Mouse (Mus musculus): ENCODE results near the gene Batf.

Gene Batf

GRCm38 (mm10) chr12:85728181-85728580 is 41.7 kb downstream of the Batf start:
- DNase-seq (ENCODE audit: low spot score): no peak

- peak; percentile 84 for DNase-seq (ENCODE audit: low spot score)
These were observed 42.8 kb downstream of the Batf start for GRCm38 (mm10) chr12:85729022-85729944.

GRCm38 (mm10) chr12:85729945-85730290 is 43.4 kb downstream of the Batf start:
- DNase-seq (ENCODE audit: low spot score): no peak

GRCm38 (mm10) chr12:85736203-85736602 is 49.7 kb downstream of the Batf start:
- DNase-seq (ENCODE audit: low spot score): no peak

GRCm38 (mm10) chr12:85736960-85737359 is 50.5 kb downstream of the Batf start:
- DNase-seq (ENCODE audit: low spot score): no peak

- peak; percentile 93 for DNase-seq (ENCODE audit: low spot score)
These were observed 59.6 kb downstream of the Batf start, which contains the start of gene Flvcr2 for GRCm38 (mm10) chr12:85745827-85746695. TSS of gene Flvcr2 (plus strand) at chr12:85746539.

GRCm38 (mm10) chr12:85746696-85747219 is 60.3 kb downstream of the Batf start:
- no peak for DNase-seq (ENCODE audit: low spot score)

- no peak for DNase-seq (ENCODE audit: low spot score)
These were observed 60.9 kb downstream of the Batf start for GRCm38 (mm10) chr12:85747343-85747742.

- DNase-seq (ENCODE audit: low spot score): no peak
These were observed 63.4 kb downstream of the Batf start for GRCm38 (mm10) chr12:85749861-85750260.

GRCm38 (mm10) chr12:85752116-85752515 is 65.6 kb downstream of the Batf start:
- no peak for DNase-seq (ENCODE audit: low spot score)

GRCm38 (mm10) chr12:85753223-85753622 is 66.8 kb downstream of the Batf start:
- no peak for DNase-seq (ENCODE audit: low spot score)

GRCm38 (mm10) chr12:85754611-85755265 is 68.3 kb downstream of the Batf start:
- no peak for DNase-seq (ENCODE audit: low spot score)

GRCm38 (mm10) chr12:85756455-85756854 is 70.0 kb downstream of the Batf start:
- DNase-seq (ENCODE audit: low spot score): no peak

GRCm38 (mm10) chr12:85757074-85757473 is 70.6 kb downstream of the Batf start:
- no peak for DNase-seq (ENCODE audit: low spot score)
